Mouse (Mus musculus): Measurements from ENCODE around the gene Pfpl. TPM values are rescaled to one million over a fixed set of nuclear protein-coding genes. Genes with fewer than 3 reads are reported as not detected.

The Pfpl gene
- total RNA-seq, 2 experiments from 2014 or later: not detected

DNA sequence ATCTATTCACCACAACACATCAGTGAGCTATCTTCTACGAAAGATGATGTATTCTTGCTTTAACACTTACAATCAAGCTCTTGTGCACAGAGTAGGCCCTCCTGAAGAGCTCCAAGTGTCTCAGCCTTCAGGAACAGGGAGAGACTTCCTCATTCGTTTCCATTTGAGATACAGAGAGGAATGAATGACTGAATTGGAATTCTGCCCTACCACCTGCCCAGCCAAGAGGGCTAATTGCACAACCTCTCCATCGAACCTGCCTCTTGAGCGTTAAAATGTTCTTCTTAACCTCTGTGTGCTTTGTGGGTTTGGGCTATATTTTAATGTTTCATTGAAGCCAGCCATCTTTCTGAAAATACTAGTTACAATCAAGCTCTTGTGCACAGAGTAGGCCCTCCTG is 37.0 kb downstream of the Pfpl start:
- DNase-seq: no peak

DNA sequence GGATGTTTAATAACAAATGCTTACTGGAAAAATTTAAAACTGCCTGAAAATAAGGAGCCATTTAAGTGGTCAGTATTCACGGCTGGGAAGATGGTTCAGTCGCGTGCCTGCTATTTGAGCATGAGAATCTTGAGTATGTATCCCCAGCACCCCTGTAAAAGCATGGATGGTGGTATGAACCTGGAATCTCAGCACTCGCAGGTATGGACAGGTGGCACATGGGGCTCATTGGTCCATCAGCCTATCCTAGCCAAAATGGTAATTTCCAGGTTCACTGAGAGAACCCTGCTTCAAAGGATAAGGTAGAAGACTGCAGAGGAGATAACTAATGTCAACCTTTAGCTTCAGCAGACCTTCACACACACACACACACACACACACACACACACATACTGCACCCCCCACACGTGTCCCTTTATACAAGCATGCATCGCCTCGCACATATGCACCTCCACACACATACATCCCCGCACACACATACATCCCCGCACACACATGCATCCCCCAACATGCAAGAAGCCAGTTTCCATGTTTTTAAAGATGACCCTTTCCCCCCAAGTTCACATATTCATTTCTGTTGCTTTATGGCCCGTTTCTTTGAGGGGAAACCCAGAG is 37.9 kb downstream of the Pfpl start:
- no peak for DNase-seq

DNA sequence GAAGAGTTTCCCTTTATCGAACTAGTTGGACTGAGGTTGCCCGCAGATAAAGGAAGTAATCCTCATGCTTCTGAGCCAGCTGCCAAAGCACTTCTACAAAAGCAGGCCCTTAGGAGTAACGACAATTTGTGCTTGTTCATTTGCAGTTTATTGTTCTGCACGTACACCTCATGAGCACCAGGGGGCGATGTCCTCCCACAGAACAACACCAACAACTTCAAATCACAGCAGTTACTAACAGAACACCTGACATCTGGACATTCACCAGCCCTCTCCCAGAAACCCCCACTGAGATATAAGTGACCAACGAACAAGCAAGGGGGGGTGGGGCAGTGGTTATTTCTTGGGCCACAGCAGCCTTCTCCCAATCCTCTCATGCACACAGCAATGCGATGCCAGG is 38.5 kb downstream of the Pfpl start:
- no peak for DNase-seq

DNA sequence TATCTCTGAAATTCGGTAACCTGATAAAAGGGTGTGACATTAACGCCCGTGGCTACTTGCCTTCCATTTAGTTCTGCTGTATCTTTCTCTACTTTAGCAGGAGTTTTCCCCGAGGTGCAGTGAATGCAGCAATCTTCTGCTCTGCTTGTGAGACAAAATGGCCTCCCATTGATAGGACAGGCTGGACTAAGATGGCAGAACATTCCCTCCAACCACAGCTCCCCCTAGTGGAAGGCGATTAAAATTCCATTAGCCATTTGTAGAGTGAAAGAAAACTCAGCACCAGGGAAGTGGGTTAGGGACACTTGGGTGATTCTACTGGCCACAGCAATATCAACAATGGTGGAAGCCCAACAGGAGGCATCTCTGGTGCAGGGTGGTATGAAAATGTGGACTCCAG is 39.7 kb downstream of the Pfpl start:
- DNase-seq: no peak

DNA sequence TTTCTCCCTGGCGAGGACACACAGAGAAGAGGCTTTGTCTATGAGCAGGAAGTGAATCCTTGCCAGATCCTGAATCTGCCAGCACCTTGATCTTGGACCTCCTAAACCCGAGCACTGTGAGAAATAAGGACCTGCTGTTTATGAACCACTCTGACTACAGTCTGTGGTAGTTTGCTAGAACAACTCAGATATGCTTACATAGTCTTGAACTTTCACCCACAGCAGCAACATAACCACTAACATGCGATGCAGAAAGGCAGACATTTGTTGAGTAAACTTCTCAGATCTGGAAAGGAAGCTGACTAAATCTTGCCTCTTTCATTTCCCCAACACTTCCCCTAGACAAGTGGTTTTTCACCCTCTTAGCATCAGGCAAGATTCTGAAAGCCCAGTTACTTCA is 44.2 kb downstream of the Pfpl start:
- DNase-seq: no peak

DNA sequence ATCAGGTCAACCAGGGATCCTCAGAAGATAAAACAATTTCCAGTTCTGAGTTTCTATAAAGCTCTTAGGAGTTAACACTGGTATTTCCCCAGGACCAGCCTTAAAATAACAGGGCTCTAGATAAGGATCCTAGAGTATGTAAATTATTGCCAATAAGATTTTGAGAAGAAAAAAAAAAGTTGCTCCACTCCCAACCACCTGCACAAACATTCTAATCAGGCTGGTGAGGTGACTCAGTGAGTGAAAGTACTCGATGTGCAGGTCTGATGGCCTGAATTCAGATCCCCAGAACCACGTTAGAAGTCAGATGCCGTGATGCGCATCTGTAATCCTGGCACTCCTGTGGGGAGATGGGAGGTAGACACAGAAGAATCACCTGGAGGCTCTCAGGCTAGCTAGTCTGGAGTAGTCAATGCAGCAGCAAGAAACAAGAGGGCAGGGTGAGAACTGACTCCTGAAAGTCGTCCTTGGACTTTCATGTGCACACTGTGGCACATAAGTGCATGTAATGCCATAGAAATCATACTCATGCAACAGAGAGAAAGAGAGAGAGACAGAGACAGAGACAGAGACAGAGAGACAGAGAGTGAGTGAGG is 44.8 kb downstream of the Pfpl start:
- no peak for DNase-seq

DNA sequence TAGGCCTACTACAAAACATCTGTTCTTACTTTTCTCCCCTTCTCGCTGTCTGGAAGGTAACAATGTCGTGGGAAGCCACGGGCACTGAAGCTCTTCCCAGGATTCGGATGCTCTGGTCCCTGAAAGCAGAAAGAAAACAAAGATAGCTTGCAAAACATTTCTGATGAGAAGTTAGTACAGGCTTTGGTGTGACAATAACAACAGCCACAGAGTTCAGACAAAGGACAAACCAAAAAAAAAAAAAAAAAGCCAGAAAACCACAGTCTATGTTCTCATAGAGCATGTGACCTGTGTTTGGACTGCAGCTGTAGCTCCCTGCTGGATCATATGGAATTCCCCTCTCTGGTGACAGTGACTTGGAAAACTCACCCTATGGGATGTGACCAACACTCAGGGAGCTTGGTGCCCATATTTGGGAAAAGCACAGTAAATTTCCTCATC is 45.5 kb downstream of the Pfpl start:
- DNase-seq: no peak

DNA sequence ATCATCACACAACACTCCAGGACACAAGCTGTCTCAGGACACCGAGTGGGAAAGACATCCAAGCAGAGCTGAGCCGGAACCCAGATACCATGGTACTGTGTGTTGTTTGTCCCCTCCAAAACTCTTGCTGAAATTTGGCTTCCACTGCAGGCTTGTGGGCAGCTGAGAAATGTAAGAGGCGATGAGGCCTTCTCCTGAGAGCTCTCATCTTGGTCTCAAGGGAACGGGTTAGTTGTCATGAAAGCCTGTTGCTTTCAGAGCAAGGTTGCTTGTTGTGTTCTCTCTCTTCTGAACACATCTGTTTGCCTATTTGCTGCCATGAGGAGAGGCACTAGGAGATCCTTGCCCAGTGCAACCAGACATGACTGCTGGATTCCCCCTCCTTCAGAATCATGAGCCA is 46.2 kb downstream of the Pfpl start:
- DNase-seq: no peak

DNA sequence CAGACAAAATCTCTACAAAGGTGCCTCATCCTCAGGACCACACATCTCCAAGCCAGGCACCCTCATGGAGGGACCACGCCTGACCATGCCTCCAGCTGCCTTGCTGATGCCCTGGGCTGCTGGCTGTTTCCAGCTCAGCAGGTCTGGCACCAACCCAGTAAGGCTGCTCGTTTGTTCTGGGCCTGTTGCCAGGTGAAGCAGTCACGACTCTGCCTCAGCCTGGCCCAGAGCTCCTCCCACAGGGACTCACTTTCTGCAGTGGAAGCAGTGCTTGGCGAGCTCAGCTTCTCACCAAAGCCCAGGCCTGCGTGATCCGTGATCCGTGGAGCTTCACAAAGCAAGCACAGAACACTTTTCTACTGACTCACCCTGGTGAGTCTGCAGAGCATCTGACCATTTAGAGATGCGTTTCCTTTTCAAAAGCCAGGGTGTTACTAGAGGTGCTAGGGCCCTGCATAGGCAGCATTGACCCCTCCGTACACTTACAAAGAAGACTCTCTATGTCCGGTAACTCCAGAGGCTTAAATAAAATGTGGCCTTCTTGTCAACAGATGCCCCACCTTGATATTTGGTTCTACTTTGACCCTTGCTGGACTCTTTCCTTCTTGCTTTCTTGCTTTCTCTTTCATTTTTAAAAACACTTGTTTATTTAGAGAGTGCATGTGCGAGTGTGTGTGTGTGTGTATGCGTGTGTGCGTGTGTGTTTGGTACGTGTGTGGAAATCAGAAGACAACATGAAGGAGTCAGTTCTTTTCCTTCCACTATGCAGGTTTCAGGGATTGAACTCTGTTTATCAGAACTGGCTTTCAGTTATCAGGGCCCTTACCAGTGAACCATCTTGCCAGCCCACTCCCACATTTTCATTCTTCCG is 47.9 kb downstream of the Pfpl start:
- DNase-seq: peak; percentile 91

DNA sequence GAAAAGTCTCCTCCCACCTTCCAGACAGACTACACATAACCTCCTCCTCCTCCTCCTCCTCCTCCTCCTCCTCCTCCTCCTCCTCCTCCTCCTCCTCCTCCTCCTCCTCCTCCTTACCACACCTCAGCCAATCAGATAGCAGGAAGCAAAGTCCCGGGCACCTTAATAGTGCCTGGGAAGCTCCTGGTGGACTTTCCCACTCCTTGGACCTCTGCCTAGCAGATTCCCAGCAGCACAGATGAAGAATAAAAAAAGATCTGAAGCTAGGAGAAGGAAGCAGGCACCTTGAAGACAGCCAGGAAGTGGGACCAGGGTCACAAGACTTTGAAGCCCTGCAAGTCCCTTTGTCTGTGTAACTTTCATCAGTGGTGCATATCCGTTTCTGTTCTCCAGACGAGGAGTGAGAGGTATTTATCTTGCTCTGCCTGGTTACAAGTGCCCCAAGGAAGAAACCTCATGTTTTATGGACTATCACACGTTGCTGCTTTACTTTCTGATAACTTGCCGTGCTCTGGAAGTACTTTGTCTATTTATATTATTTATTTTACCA is 49.1 kb downstream of the Pfpl start:
- no peak for DNase-seq

DNA sequence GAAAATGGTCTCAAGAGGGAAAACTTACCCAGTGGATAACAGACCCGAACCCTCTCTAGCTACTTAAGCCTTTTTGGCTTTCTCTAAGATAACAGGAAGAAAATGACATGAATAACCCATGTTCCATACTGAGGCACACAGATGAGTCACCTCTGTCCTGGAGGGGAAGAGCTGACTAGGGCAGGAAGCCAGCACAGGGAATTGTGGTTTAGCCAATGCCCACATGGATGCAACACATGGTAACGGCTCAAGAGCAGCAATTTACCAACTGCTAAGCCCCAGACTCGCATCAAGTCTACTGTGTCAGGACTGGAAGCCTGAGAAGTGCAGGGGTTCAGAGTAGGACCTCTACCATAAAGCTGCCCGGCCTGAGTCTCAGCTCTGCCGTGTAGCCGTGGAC is 50.7 kb downstream of the Pfpl start:
- DNase-seq: no peak

Other genes with a start within 250 kb of the Pfpl start
- not detected for gene Olfr1431, start 227.3 kb upstream of the Pfpl start, total RNA-seq (2021)
- gene Olfr1432, start 195.3 kb upstream of the Pfpl start, total RNA-seq (2021): not detected
- gene Olfr262, start 186.2 kb upstream of the Pfpl start, total RNA-seq (2021): not detected
- not detected for gene Olfr235, start 166.9 kb upstream of the Pfpl start, total RNA-seq (2021)
- not detected for gene Olfr1434, start 148.1 kb upstream of the Pfpl start, total RNA-seq (2021)
- gene Olfr1436, start 128.8 kb upstream of the Pfpl start, total RNA-seq (2021): not detected
- gene Olfr1437, start 102.8 kb upstream of the Pfpl start, total RNA-seq (2021): not detected
- not detected for gene Olfr1438-ps1, start 92.0 kb upstream of the Pfpl start, total RNA-seq (2021)
- not detected for gene Olfr1440, start 40.6 kb upstream of the Pfpl start, total RNA-seq (2021)
- not detected for gene Olfr1441, start 10.5 kb upstream of the Pfpl start, total RNA-seq (2021)
- under 1 TPM; 0.74 to 0.88 TPM for gene Mpeg1, start 32.9 kb downstream of the Pfpl start, total RNA-seq (2021)
- gene Dtx4, start 73.5 kb downstream of the Pfpl start, total RNA-seq (2021): 1 to 10 TPM; 6.2 to 6.7 TPM
- 1 to 10 TPM; 2.5 to 3.9 TPM for gene Fam111a, start 117.8 kb downstream of the Pfpl start, total RNA-seq (2021)
- not detected for gene Gm4952, start 172.1 kb downstream of the Pfpl start, total RNA-seq (2021)
- gene Glyat, start 205.4 kb downstream of the Pfpl start, total RNA-seq (2021): not detected
- gene Olfr1442, start 242.5 kb downstream of the Pfpl start, total RNA-seq (2021): not detected

All from gastrocnemius, postnatal 25 days (tissue).